Mouse (Mus musculus): ENCODE results near the gene Zfp661. TPM values are rescaled to one million over a fixed set of nuclear protein-coding genes. Genes with fewer than 3 reads are reported as not detected.
A peak's percentile ranks its signal among the peaks of the same experiment; 100 is the strongest.
"Not testable (repeated sequence)": the region's sequence is repeated elsewhere in the genome, so short reads cannot be mapped to it uniquely, and the experiment has no call there.

Gene Zfp661
- total RNA-seq, 1 experiment, result 5.1 TPM

DNA sequence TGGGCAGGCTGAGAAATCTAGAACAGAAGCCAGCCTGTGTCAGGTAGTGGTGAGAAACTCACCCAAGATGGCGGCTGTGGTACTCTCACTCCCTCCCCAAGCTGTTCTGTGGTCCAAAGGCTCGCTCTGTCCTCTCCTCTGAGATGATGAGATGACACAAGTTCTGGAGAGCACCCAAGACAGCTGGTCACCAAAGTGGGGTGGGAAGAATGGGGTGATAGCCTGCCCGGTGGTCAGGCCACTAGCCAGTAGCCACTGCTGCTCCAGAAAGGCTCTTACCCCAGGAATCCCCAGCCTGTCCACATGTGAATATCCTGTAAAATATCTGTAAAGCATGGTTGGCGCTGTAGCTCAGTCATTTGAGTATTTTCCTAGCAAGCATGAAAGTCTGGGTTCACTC, 25.4 kb upstream of the Zfp661 start:
- H3K36me3 ChIP-seq (ENCODE audit: control insufficient read depth, insufficient read depth, low read length, poor library complexity, severe bottlenecking), result no peaks in the 10 kb centered on the region
- no peak overlapping the region for H3K4me3 ChIP-seq (ENCODE audit: insufficient read depth in 1 of 2, low read depth in 1 of 2, low read length in 2 of 2, poor library complexity in 1 of 2, severe bottlenecking in 1 of 2)
- TF ChIP-seq HCFC1 (IDR thresholded peaks at IDR 0.05; ENCODE audit: borderline replicate concordance, insufficient read depth, low read length) (no peak), ZC3H11A (IDR thresholded peaks at IDR 0.05; ENCODE audit: borderline replicate concordance, low read depth, low read length) (no peak), ZNF384 (IDR thresholded peaks at IDR 0.05; ENCODE audit: low read depth, low read length) (no peak), MAFK (IDR thresholded peaks at IDR 0.05; ENCODE audit: insufficient read depth, low read depth, low read length) (no peak), CHD2 (IDR thresholded peaks at IDR 0.05; ENCODE audit: low read depth, low read length) (no peak)
- no peak for DNase-seq (ENCODE audit: low read depth, low spot score)
- H3K9me3 ChIP-seq (ENCODE audit: control insufficient read depth, insufficient read depth, low read depth, low read length), result no peaks in the 10 kb centered on the region
- H3K4me1 ChIP-seq (ENCODE audit: control insufficient read depth in 2 of 2, insufficient read depth in 2 of 2, low read length in 2 of 2, poor library complexity in 1 of 2), result peaks cover 2 to 9% of the 10 kb centered on the region in 2 experiments; a peak in 2 of 4 replicates
- no peak overlapping the region for H3K9ac ChIP-seq (ENCODE audit: insufficient read depth, low read depth, low read length, poor library complexity, severe bottlenecking)
- in situ Hi-C loops (cut with MboI; ENCODE audit: low sequenced_read_pairs in 2 of 2, unreplicated experiment in 2 of 2), result no loop called here
- no peak overlapping the region for H3K27ac ChIP-seq (ENCODE audit: insufficient read depth, low read depth, low read length, poor library complexity, severe bottlenecking)

- H3K4me3 ChIP-seq (ENCODE audit: insufficient read depth in 1 of 2, low read depth in 1 of 2, low read length in 2 of 2, poor library complexity in 1 of 2, severe bottlenecking in 1 of 2), result no peak overlapping the region
- H3K9ac ChIP-seq (ENCODE audit: insufficient read depth, low read depth, low read length, poor library complexity, severe bottlenecking), result no peak overlapping the region
- TF ChIP-seq HCFC1 (IDR thresholded peaks at IDR 0.05; ENCODE audit: borderline replicate concordance, insufficient read depth, low read length), result no peak
- TF ChIP-seq ZC3H11A (IDR thresholded peaks at IDR 0.05; ENCODE audit: borderline replicate concordance, low read depth, low read length), result no peak
- no peak for TF ChIP-seq ZNF384 (IDR thresholded peaks at IDR 0.05; ENCODE audit: low read depth, low read length)
- TF ChIP-seq CHD2 (IDR thresholded peaks at IDR 0.05; ENCODE audit: low read depth, low read length), result no peak
- TF ChIP-seq MAFK (IDR thresholded peaks at IDR 0.05; ENCODE audit: insufficient read depth, low read depth, low read length), result no peak
- in situ Hi-C loops (cut with MboI; ENCODE audit: low sequenced_read_pairs in 2 of 2, unreplicated experiment in 2 of 2), result no loop called here
- no peaks in the 10 kb centered on the region for H3K9me3 ChIP-seq (ENCODE audit: control insufficient read depth, insufficient read depth, low read depth, low read length)
- DNase-seq (ENCODE audit: low read depth, low spot score), result no peak
- H3K27ac ChIP-seq (ENCODE audit: insufficient read depth, low read depth, low read length, poor library complexity, severe bottlenecking), result no peak overlapping the region
- 0 out of 2 replicates have a peak, but pooled peaks cover 2% of the 10 kb centered on the region for H3K36me3 ChIP-seq (ENCODE audit: control insufficient read depth, insufficient read depth, low read length, poor library complexity, severe bottlenecking)
- peaks cover 4 to 9% of the 10 kb centered on the region in 2 experiments; a peak in 3 of 4 replicates for H3K4me1 ChIP-seq (ENCODE audit: control insufficient read depth in 2 of 2, insufficient read depth in 2 of 2, low read length in 2 of 2, poor library complexity in 1 of 2)
These were observed 24.5 kb upstream of the Zfp661 start for GRCm38 (mm10) chr2:127611386-127611785.

DNA sequence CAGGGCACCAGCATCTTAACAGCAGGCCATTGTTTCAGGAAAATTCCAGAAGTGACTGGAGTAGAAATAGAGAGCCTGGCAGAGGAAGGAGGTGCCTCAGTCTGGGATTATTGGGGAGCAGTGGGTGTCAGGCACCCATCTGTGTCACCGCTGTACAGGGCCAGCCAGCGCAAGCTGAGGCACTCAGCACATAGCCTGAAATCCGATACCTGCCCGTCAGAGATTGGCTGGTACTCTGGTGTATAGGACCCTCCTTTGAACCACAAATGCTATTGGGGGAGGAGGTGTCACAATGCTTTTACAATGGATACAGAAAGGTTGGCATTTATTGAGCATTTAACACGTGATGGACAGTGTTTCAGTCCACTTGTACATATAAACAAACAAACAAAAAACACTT, 22.1 kb upstream of the Zfp661 start:
- DNase-seq (ENCODE audit: low read depth, low spot score), result no peak
- H3K9ac ChIP-seq (ENCODE audit: insufficient read depth, low read depth, low read length, poor library complexity, severe bottlenecking), result no peak overlapping the region
- no peaks in the 10 kb centered on the region for H3K9me3 ChIP-seq (ENCODE audit: control insufficient read depth, insufficient read depth, low read depth, low read length)
- peaks cover 13 to 16% of the 10 kb centered on the region in 2 experiments; a peak in 3 of 4 replicates for H3K4me1 ChIP-seq (ENCODE audit: control insufficient read depth in 2 of 2, insufficient read depth in 2 of 2, low read length in 2 of 2, poor library complexity in 1 of 2)
- no peak overlapping the region for H3K27ac ChIP-seq (ENCODE audit: insufficient read depth, low read depth, low read length, poor library complexity, severe bottlenecking)
- no peak for TF ChIP-seq HCFC1 (IDR thresholded peaks at IDR 0.05; ENCODE audit: borderline replicate concordance, insufficient read depth, low read length)
- no peak for TF ChIP-seq CHD2 (IDR thresholded peaks at IDR 0.05; ENCODE audit: low read depth, low read length)
- no peak for TF ChIP-seq ZNF384 (IDR thresholded peaks at IDR 0.05; ENCODE audit: low read depth, low read length)
- no peak for TF ChIP-seq ZC3H11A (IDR thresholded peaks at IDR 0.05; ENCODE audit: borderline replicate concordance, low read depth, low read length)
- TF ChIP-seq MAFK (IDR thresholded peaks at IDR 0.05; ENCODE audit: insufficient read depth, low read depth, low read length), result no peak
- in situ Hi-C loops (cut with MboI; ENCODE audit: low sequenced_read_pairs in 2 of 2, unreplicated experiment in 2 of 2), result no loop called here
- H3K36me3 ChIP-seq (ENCODE audit: control insufficient read depth, insufficient read depth, low read length, poor library complexity, severe bottlenecking), result peaks cover 12% of the 10 kb centered on the region
- no peak overlapping the region for H3K4me3 ChIP-seq (ENCODE audit: insufficient read depth in 1 of 2, low read depth in 1 of 2, low read length in 2 of 2, poor library complexity in 1 of 2, severe bottlenecking in 1 of 2)

DNA sequence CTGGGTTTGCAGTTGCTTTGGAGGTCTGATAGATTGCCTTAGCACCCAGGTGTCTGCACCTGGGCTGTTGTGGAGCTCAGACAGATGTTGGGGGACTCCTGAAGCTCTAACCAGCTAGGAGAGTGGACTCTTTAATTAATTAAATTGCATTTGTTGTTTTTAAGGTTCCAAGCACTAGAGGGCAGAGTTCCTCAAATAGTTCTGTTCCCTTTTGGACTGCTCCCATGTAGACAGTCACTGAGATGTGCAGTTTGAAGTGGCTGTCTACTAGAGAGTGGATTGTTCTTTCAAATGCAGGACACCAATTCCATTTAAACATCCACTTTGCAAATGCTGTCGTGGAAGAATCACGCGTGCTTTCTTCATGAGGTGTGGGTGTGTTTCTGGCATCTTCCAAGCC, 21.3 kb upstream of the Zfp661 start:
- TF ChIP-seq ZNF384 (IDR thresholded peaks at IDR 0.05; ENCODE audit: low read depth, low read length), result no peak
- TF ChIP-seq HCFC1 (IDR thresholded peaks at IDR 0.05; ENCODE audit: borderline replicate concordance, insufficient read depth, low read length), result no peak
- no peak for DNase-seq (ENCODE audit: low read depth, low spot score)
- no peak overlapping the region for H3K4me3 ChIP-seq (ENCODE audit: insufficient read depth in 1 of 2, low read depth in 1 of 2, low read length in 2 of 2, poor library complexity in 1 of 2, severe bottlenecking in 1 of 2)
- no peak overlapping the region for H3K27ac ChIP-seq (ENCODE audit: insufficient read depth, low read depth, low read length, poor library complexity, severe bottlenecking)
- H3K4me1 ChIP-seq (ENCODE audit: control insufficient read depth in 2 of 2, insufficient read depth in 2 of 2, low read length in 2 of 2, poor library complexity in 1 of 2), result peaks cover 13 to 16% of the 10 kb centered on the region in 2 experiments; a peak in 3 of 4 replicates
- H3K9me3 ChIP-seq (ENCODE audit: control insufficient read depth, insufficient read depth, low read depth, low read length), result no peaks in the 10 kb centered on the region
- no peak overlapping the region for H3K9ac ChIP-seq (ENCODE audit: insufficient read depth, low read depth, low read length, poor library complexity, severe bottlenecking)
- peaks cover 13% of the 10 kb centered on the region for H3K36me3 ChIP-seq (ENCODE audit: control insufficient read depth, insufficient read depth, low read length, poor library complexity, severe bottlenecking)
- in situ Hi-C loops (cut with MboI; ENCODE audit: low sequenced_read_pairs in 2 of 2, unreplicated experiment in 2 of 2), result no loop called here

- in situ Hi-C loops (cut with MboI; ENCODE audit: low sequenced_read_pairs in 2 of 2, unreplicated experiment in 2 of 2), result no loop called here
- no peak overlapping the region for H3K9ac ChIP-seq (ENCODE audit: insufficient read depth, low read depth, low read length, poor library complexity, severe bottlenecking)
- peak; percentile 75 for DNase-seq (ENCODE audit: low read depth, low spot score)
- no peak overlapping the region; the same call in 1 of the 2 replicates for H3K27ac ChIP-seq (ENCODE audit: insufficient read depth, low read depth, low read length, poor library complexity, severe bottlenecking)
- no peak overlapping the region for H3K4me3 ChIP-seq (ENCODE audit: insufficient read depth in 1 of 2, low read depth in 1 of 2, low read length in 2 of 2, poor library complexity in 1 of 2, severe bottlenecking in 1 of 2)
- H3K9me3 ChIP-seq (ENCODE audit: control insufficient read depth, insufficient read depth, low read depth, low read length), result no peaks in the 10 kb centered on the region
- peaks cover 13 to 16% of the 10 kb centered on the region in 2 experiments; a peak in 3 of 4 replicates for H3K4me1 ChIP-seq (ENCODE audit: control insufficient read depth in 2 of 2, insufficient read depth in 2 of 2, low read length in 2 of 2, poor library complexity in 1 of 2)
- TF ChIP-seq HCFC1 (IDR thresholded peaks at IDR 0.05; ENCODE audit: borderline replicate concordance, insufficient read depth, low read length) (no peak), MAFK (IDR thresholded peaks at IDR 0.05; ENCODE audit: insufficient read depth, low read depth, low read length) (no peak), CHD2 (IDR thresholded peaks at IDR 0.05; ENCODE audit: low read depth, low read length) (no peak; the same call in 1 of the 2 replicates)
- H3K36me3 ChIP-seq (ENCODE audit: control insufficient read depth, insufficient read depth, low read length, poor library complexity, severe bottlenecking), result peaks cover 33% of the 10 kb centered on the region
These were observed 18.3 kb upstream of the Zfp661 start for GRCm38 (mm10) chr2:127605203-127605602.

GRCm38 (mm10) chr2:127603383-127603782, 16.5 kb upstream of the Zfp661 start:
- in situ Hi-C loops (cut with MboI; ENCODE audit: low sequenced_read_pairs in 2 of 2, unreplicated experiment in 2 of 2); H3K27ac ChIP-seq (ENCODE audit: insufficient read depth, low read depth, low read length, poor library complexity, severe bottlenecking); H3K4me3 ChIP-seq (ENCODE audit: insufficient read depth in 1 of 2, low read depth in 1 of 2, low read length in 2 of 2, poor library complexity in 1 of 2, severe bottlenecking in 1 of 2); DNase-seq (ENCODE audit: low read depth, low spot score); H3K9me3 ChIP-seq (ENCODE audit: control insufficient read depth, insufficient read depth, low read depth, low read length); H3K9ac ChIP-seq (ENCODE audit: insufficient read depth, low read depth, low read length, poor library complexity, severe bottlenecking): not testable (repeated sequence)
- Histone ChIP-seq H3K4me1 (ENCODE audit: control insufficient read depth in 2 of 2, insufficient read depth in 2 of 2, low read length in 2 of 2, poor library complexity in 1 of 2) (peaks cover 11 to 13% of the 10 kb centered on the region in 2 experiments; a peak in 3 of 4 replicates), H3K36me3 (ENCODE audit: control insufficient read depth, insufficient read depth, low read length, poor library complexity, severe bottlenecking) (peaks cover 44% of the 10 kb centered on the region)

Data from ES-E14 (cell line).